Mouse (Mus musculus) embryonic stem cell, embryonic (primary cell): ENCODE measurements around the gene Abcc10.

ENCODE experiments used
- CTCF ChIA-PET, 4 experiments: fragments of 300-600 bp in 2 of 4; fragments of 350-600 bp in 2 of 4; sonication (Branson Sonifier 250); formaldehyde crosslinking; loops; one replicate each; lab custom pipeline; 2022; ENCODE audit warnings: inconsistent platforms in 2 of 4; lab: Charles Lee
- POLR2A ChIA-PET, 4 experiments: fragments of 300-600 bp in 2 of 4; fragments of 350-600 bp in 2 of 4; sonication (Branson Sonifier 250); formaldehyde crosslinking; loops; one replicate each; lab custom pipeline; 2022; ENCODE audit warnings: antibody characterized with exemption in 4 of 4, inconsistent platforms in 1 of 4; lab: Charles Lee

The Abcc10 gene

DNA sequence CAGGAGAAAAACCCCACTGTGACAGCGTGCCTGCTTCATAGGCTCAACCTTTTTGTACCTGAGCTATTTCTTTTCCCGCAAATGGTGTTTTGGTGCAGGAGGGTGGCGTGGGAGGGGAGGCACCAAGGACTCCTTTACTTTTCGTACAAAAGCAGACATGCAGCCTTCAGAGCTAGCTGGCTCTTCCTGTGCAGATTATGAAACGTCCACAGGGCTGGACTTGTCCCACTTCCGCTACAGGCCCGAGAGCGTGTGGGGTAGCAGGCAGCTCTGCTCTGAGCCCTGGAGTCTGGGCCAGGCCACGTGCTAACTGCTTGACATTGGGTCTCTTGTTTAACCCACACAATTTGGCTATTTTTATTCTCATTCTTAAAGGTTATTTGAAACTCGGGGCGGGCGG is 26.3 kb downstream of the Abcc10 start:
- CTCF ChIA-PET: interaction anchor here (0.6 to 2.1 kb wide), 5 partner anchors 14 to 1220 kb away, joined by 3 to 8 read pairs (median 3); no protein-coding TSS in a partner anchor
- POLR2A ChIA-PET: interaction anchor here in 2 of 4 experiments (0.7 to 2.8 kb wide), 21 partner anchors 12 to 152 kb away, joined by 3 to 16 read pairs (median 3); partner anchors contain the start of genes Abcc10 (in 2 of the 2), Polr1c (in 1 of the 2) and Yipf3 (in 1 of the 2)

DNA sequence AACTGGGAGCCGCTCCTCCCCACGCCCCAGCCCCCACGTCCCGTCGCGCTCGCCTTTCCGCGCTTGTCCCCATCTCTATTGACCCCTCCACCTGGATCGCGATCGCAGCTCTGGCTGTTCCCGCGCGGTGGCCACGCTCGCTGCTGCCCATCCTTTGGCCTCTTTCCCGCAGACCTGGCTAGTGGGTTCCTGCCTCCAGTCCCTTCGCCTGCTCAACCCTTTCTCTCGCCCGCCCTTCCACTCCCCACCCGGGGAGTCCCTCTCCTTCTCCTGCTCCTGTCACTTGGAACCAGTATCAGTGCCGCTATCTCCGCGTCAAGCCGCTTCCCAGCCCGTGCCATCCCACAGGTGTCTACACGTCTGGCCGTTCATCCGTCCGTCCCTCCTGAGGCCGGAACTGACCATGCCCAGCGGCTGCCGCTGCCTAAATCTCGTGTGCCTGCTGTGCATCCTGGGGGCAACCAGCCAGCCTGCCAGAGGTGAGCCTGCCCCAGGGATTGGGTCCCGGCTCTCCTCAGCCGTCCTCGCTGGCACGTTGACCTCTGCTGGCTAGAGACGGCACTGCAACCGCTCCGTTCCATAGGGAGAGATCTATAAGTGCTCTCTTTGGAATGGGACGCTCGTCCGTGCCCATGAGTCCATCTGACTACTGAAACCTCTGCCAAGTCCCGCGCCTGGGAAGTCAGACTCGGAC is 29.8 kb downstream of the Abcc10 start:
- ChIA-PET POLR2A (interaction anchor here (0.6 to 4.0 kb wide), 13 partner anchors 10 to 203 kb away, joined by 3 to 15 read pairs (median 5); no protein-coding TSS in a partner anchor), CTCF (interaction anchor here (0.5 to 4.8 kb wide), 12 partner anchors 12 to 223 kb away, joined by 3 to 24 read pairs (median 3); no protein-coding TSS in a partner anchor)

DNA sequence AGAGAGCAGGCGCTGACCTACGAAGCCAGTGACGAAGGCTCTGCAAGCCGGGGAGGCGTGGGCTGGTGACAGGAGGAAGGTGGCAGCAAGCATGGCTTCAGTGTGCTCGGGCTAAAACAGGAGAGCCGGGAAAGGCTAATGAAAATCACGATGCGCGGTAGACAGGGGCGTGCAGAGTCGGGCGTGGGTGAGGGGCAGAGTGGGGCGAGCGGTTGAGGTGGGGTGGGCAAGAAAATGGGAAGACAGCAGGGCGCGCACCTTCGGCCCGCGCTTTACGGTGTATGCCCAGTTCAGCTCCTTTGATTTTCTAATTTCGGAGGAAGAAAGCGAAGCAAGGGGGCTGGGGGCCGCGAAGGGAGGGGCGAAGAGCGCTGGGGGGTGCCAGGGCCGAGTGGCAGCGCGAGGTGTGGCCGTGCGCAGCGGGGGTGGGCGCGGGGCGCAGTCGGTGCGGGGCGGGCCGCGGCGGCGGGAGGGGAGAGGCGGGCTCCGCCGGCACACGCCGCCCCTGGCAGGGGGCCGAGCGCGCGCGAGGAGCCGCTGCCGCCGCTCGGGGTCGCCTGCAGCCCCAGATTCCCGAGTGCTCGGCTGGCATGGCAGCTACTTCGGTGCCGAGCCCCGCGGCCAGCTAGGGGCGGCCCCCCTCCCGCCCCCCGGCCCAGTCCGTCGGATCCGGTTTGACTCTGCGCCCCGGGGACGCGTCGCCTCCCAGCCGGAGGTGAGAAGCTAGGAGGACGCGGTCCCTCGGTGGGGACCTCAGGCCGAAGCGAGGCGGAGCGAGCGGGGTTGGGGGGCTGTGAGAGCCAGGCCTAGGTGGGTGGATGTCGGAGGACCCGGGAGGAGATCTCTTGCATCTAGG is 30.6 kb downstream of the Abcc10 start, which contains the start of gene Dlk2:
Dlk2 (plus strand) TSS at position 58 of the 856 bp plus-strand sequence.
- ChIA-PET CTCF (interaction anchor here (0.5 to 4.8 kb wide), 7 partner anchors 11 to 228 kb away, joined by 3 to 24 read pairs (median 3); no protein-coding TSS in a partner anchor), POLR2A (interaction anchor here (0.6 to 4.0 kb wide), 18 partner anchors 9 to 204 kb away, joined by 3 to 15 read pairs (median 4); partner anchors contain the start of gene Abcc10 (in 2 of the 4))

DNA sequence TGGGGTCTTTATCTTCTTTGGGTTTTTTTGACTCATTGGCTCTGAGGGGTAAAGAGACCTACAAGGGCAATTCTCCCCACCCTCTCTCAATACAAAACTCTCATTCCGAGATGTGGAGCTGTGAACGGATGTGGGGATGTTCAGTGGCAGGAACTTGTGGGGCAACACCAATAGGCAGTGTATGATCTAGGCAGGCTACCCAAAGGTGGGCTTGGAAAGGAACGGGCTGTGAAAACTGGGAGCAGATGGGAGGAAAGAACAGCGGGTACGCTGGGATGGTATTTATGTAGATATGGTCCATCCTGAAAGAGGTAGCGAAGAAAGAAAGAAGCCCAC is 31.2 kb downstream of the Abcc10 start:
- ChIA-PET POLR2A (interaction anchor here (0.6 to 4.0 kb wide), 14 partner anchors 8 to 37 kb away, joined by 3 to 15 read pairs (median 4); partner anchors contain the start of gene Abcc10 (in 2 of the 4)), CTCF (interaction anchor here (0.9 to 4.8 kb wide), 4 partner anchors 30 to 31 kb away, joined by 3 to 24 read pairs (median 9); no protein-coding TSS in a partner anchor)

DNA sequence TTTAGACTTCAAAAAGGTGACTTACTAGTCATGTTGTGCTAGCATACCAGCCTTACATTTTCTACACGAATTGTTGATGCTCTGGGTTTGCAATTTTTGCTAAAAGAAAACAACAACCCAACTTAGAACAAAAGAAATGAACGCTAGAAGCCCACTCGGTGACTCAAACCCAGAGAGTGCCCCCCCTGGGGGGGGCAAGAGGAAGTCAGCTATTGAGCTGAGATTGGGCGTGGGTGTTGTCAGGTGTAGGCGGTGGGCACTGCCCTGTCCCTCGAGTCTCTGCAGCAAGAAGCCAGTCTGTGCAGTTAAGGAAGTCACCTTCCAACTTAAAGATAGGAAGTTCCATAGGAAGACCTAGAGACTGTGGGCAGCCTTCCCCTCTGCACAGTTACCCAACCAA is 31.6 kb downstream of the Abcc10 start:
- ChIA-PET CTCF (interaction anchor here in 2 of 4 experiments (1.0 to 4.8 kb wide), 2 partner anchors 30 to 31 kb away, joined by 5 to 24 read pairs; no protein-coding TSS in a partner anchor), POLR2A (interaction anchor here in 2 of 4 experiments (1.0 to 4.0 kb wide), 8 partner anchors 8 to 30 kb away, joined by 3 to 15 read pairs (median 6); no protein-coding TSS in a partner anchor)

DNA sequence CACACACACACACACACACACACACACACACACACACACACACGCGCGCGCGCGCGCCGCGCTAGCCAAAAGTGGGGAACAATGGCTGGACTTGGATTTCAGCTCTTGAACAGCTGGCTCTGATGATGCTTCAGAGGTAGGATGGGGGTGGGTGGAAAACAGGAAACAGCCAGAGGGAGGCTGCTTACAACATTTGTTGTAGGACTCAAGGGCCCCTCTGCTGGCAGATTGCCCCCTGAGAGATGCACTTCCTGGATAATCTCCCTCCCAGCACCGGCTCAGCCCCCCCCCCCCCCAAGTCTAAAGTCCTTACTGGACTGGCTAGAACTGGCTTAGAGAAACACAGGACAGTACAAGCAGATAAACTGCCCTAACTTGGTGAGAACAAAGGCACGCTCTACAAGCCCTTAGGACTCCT is 40.5 kb downstream of the Abcc10 start:
- POLR2A ChIA-PET: interaction anchor here (0.6 to 2.5 kb wide), 12 partner anchors 9 to 150 kb away, joined by 3 to 8 read pairs (median 4); partner anchors contain the start of genes Dlk2 (in 2 of the 4), Lrrc73 (in 1 of the 4), Polr1c (in 1 of the 4) and Slc22a7 (in 1 of the 4)
- CTCF ChIA-PET: interaction anchor here (0.5 to 2.6 kb wide), 9 partner anchors 14 to 691 kb away, joined by 3 to 17 read pairs (median 5); no protein-coding TSS in a partner anchor

DNA sequence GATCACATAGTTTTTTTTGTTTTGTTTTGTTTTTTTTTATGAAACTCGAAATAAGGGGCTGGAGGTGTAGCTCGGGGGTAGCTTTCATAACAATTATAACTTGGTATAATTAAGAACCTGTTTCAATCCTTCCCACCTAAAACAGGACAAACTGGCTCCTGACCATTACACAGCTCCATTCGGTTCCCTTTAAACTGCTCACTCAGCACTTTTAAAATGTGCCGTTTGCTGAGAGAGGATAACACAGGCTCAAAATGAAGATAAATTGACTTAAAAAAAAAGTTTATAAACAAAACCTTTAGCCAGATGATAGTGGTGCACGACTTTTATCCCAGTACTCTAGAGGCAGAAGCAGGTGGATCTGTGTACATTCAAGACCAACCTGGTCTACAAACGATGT is 42.7 kb downstream of the Abcc10 start:
- ChIA-PET CTCF (interaction anchor here in 2 of 4 experiments (0.6 to 2.8 kb wide), 2 partner anchors 19 to 202 kb away, joined by 5 to 9 read pairs; partner anchors contain the start of gene Ttbk1 (in 1 of the 2)), POLR2A (interaction anchor here in 3 of 4 experiments (0.6 to 7.3 kb wide), 18 partner anchors 8 to 1569 kb away, joined by 3 to 48 read pairs (median 6); partner anchors contain the start of gene Dlk2 (in 1 of the 3))

DNA sequence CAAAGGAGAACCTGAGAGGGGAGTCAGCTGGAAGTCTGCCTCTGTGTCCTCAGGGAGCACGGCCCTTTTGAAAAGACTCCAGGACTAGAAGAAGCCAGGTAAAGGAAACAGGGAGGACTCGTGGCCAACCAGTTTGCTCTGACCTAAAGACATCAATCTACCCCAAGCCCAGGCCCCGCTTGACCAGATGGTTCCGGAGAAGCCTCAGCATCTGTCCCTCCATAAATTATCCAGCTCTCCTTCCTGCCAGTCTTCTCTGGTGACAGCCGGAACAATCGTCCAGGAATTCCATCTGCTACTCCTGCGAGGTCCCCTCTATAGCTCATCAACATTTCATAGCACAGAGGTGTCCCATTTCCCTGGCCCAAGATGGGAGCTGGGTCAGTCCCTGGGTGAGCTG is 43.5 kb downstream of the Abcc10 start:
- ChIA-PET CTCF (interaction anchor here in 1 of 4 experiments (1.2 to 2.8 kb wide), 2 partner anchors 18 to 25 kb away, joined by 3 to 9 read pairs; no protein-coding TSS in a partner anchor), POLR2A (interaction anchor here in 3 of 4 experiments (0.6 to 7.3 kb wide), 17 partner anchors 9 to 1570 kb away, joined by 3 to 48 read pairs (median 5); partner anchors contain the start of genes Dlk2 (in 1 of the 3), Polh (in 1 of the 3) and Xpo5 (in 1 of the 3))

DNA sequence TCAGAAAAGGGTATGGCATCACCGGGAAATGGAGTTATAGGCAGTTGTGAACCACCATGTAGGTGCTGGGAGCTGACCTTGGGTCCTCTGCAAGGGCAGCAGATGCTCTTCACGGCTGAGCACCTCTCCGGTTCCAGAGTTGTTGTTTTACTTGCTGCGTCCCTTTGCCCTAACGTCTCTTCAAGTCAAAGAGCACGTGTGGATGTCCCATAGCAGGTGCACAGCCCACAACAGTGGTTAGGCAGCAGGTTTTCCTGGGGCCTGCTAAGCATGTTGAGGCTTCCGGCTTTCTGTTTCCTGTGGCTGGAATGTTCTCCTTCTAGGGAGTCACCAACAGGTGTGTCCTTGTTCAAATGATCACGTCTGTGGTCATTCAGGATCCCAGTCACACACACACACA is 44.2 kb downstream of the Abcc10 start:
- ChIA-PET CTCF (interaction anchor here in 1 of 4 experiments (1.2 to 2.8 kb wide), 2 partner anchors 18 to 24 kb away, joined by 3 to 9 read pairs; no protein-coding TSS in a partner anchor), POLR2A (interaction anchor here in 2 of 4 experiments (0.6 to 7.3 kb wide), 9 partner anchors 8 to 44 kb away, joined by 3 to 48 read pairs (median 8); partner anchors contain the start of gene Abcc10 (in 1 of the 2))

DNA sequence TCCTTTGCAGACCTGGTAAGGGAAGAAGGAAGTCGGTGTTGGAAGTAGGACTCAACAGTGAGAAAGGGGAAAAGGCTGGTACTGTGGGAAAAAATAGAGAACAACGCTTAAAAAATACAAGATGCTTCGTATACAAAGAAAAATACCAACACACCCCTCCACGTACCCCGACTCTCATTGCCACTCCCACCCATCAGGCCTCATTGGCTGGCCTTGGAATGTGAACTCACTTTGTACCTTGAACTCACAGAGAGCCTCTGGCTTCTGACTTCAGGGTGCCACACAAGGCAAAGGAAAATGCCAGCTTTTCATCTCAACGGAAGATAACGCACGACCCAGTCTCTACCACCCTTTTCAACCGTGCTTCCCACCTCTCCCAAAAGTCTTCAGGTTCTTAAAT is 45.0 kb downstream of the Abcc10 start:
- CTCF ChIA-PET: interaction anchor here in 2 of 4 experiments (0.5 to 1.5 kb wide), 4 partner anchors 17 to 373 kb away, joined by 3 to 4 read pairs (median 3); no protein-coding TSS in a partner anchor
- POLR2A ChIA-PET: interaction anchor here in 3 of 4 experiments (0.6 to 7.3 kb wide), 14 partner anchors 8 to 1573 kb away, joined by 3 to 74 read pairs (median 7); partner anchors contain the start of genes Abcc10 (in 1 of the 3) and Lrrc73 (in 1 of the 3)

DNA sequence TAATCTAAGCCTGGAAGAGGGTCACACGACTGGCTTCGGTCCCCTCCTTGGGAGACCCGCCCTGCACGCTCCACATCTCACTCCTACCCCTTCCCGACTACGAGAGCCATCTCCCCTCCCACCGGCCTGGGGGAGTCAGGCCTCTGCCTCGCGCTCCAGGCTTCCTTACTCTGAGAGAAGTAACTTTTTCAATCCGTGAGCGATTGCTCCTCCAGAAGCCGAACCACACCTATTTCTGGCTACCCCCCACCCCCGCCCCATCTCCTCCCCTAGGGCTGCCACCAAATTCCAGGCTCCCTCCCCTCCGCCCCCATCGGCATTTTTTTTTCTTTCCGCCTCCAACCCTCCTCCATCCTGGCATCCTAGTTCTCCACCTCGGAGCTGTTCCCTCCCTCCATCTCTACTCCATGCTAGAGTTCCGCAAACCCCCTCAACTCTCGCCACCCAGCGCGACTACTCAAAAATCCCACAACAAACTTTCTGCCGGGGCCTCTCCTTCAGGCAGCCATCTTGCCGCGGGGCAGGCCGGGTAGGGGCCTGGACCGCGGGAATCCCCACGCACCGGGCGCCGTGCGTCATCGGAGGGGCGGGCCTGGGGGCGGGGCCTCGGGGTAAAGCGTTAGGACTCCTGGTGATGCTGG is 45.5 kb downstream of the Abcc10 start, which contains the start of gene Tjap1:
Tjap1 (minus strand) TSS at position 544 of the 641 bp plus-strand sequence.
- ChIA-PET POLR2A (interaction anchor here (0.6 to 7.3 kb wide), 17 partner anchors 8 to 1572 kb away, joined by 3 to 74 read pairs (median 5); partner anchors contain the start of genes Abcc10 (in 1 of the 4), Dnph1 (in 1 of the 4) and Lrrc73 (in 1 of the 4)), CTCF (interaction anchor here in 3 of 4 experiments (0.5 to 2.5 kb wide), 6 partner anchors 13 to 374 kb away, joined by 3 to 10 read pairs (median 3); no protein-coding TSS in a partner anchor)

DNA sequence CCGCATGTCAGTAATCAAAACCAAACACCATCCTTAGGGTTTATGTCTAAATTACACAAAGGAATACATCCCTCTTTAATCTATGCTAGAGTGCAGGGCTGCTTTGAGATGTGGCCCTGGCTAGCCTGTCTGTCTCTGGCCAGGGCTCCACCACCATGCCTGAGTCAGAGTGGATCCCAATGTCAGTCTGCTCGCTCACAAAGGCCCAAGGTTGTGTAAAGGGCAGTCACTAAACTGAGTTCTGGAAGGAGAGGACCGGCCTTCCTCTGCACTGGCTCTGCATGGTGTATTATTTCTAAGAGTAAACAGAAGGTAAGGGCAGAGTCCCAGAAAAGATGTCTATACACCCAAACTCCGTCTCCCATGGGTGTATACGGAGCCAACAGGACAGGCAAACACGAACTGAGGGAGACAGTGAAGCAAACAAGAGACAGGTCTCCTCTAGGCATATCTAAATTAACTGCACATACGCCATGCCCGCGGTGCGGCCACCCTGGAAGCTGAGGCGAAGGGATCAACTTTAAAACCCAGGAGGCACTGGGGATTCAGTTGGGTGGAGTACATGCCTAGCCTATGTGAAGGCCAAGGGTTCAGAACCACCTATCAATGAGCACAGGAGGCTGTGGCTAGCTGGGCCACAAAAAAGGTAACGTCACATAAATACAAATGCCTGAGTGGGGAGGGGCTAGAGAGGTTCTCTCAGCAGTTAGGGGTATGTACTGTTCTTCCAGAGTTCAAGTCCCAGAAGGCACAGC is 50.0 kb downstream of the Abcc10 start:
- ChIA-PET POLR2A (interaction anchor here in 2 of 4 experiments (1.4 to 12.8 kb wide), 7 partner anchors 10 to 50 kb away, joined by 4 to 115 read pairs (median 42); partner anchors contain the start of gene Abcc10 (in 1 of the 2)), CTCF (interaction anchor here in 2 of 4 experiments (1.0 to 3.6 kb wide), 2 partner anchors 12 kb away, joined by 3 to 13 read pairs; no protein-coding TSS in a partner anchor)

DNA sequence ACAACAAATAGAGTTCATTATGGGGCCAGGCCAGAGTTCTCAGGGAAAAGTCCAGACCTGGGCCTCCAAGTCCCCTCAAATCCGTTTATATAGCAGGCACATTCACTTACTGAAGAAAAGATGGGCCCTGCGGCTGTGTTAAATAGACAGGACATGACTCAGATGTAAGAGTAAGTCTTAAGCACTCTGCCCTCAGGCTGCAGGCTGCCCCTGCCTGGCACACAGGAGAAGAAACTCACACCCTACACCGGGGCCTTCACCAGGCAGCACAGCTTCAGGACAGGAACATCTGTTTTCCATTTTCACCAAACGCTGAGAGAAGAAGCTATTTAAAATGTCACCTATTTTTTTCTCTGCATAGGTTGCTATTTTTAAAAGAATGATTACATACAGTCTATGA is 50.6 kb downstream of the Abcc10 start:
- POLR2A ChIA-PET: interaction anchor here in 2 of 4 experiments (0.7 to 12.8 kb wide), 7 partner anchors 9 to 19 kb away, joined by 4 to 115 read pairs (median 31); no protein-coding TSS in a partner anchor
- CTCF ChIA-PET: interaction anchor here in 2 of 4 experiments (0.7 to 3.6 kb wide), 2 partner anchors 12 kb away, joined by 3 to 13 read pairs; no protein-coding TSS in a partner anchor

DNA sequence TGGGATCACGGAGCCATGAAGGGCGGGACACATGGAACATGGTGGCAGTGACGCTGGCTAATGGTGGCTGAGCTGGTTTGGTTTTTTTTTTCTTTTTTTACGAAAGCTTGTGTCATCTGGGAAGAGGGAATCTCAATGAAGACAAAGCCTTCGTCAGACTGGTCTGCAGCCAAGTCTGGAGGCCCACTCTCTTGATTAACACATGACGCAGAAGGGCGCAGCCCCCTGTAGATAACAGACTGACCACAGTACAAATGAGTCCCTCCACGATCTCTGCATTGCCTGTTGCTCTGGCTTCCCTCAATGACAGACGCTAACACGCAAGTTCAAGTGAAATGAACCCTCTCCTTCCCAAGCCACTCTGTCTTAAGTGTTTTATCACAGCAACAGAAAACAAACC is 52.6 kb downstream of the Abcc10 start:
- ChIA-PET CTCF (interaction anchor here (0.6 to 3.6 kb wide), 4 partner anchors 10 to 126 kb away, joined by 3 to 13 read pairs (median 6); no protein-coding TSS in a partner anchor), POLR2A (interaction anchor here in 2 of 4 experiments (0.6 to 12.8 kb wide), 23 partner anchors 9 to 760 kb away, joined by 3 to 115 read pairs (median 3); partner anchors contain the start of genes Abcc10 (in 2 of the 2), Dlk2 (in 2 of the 2), Dnph1 (in 1 of the 2) and Gtpbp2 (in 1 of the 2))

DNA sequence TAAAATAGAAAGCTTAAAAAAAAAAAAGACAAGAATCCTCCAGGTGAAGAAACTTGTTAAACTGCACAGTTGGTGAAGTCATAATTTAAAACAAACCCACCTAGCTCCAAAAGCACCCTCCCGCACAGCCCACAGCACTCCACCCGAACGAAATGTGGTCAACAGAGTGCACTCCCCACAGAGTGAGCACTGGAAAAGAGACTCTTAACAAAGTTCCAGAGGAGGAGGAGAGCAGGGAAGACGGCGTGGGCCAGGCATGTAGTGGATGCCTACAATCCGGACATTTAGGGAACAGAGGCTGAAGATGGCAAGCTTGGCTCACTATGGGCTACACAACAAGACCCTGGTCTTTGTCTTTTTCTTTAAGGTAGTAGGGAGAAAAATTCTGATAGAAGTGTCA is 53.1 kb downstream of the Abcc10 start:
- POLR2A ChIA-PET: interaction anchor here in 2 of 4 experiments (0.6 to 12.8 kb wide), 25 partner anchors 8 to 760 kb away, joined by 3 to 115 read pairs (median 4); partner anchors contain the start of genes Dlk2 (in 2 of the 2), Abcc10 (in 1 of the 2), Dnph1 (in 1 of the 2) and Gtpbp2 (in 1 of the 2)
- CTCF ChIA-PET: interaction anchor here (0.6 to 3.6 kb wide), 6 partner anchors 9 to 356 kb away, joined by 3 to 13 read pairs (median 4); no protein-coding TSS in a partner anchor
